Mouse (Mus musculus): ENCODE data around the gene Actn4.

The Actn4 gene

DNA sequence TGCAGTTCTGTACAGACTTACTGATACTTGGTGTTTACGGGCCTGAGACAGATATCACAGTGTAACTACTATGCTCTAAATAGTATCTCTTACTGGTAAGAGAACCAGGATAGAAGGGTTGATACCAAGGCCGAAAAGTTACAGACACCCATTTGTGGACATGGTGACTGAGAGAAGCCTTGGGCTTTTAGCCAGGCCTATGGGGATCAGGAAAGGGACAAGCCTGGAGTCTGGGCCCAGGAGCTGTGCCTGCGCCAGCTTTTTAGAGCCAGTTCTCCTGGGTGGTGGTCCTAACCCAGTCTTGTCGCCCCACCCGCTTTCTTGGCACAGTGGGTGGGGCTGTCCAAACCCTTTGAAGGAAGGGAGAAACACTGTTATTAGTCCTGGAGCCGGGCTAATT is 60.0 kb downstream of the Actn4 start:
- no peak for TF ChIP-seq GATA4 (IDR thresholded peaks at IDR 0.05; ENCODE audit: insufficient replicate concordance, low read length)

DNA sequence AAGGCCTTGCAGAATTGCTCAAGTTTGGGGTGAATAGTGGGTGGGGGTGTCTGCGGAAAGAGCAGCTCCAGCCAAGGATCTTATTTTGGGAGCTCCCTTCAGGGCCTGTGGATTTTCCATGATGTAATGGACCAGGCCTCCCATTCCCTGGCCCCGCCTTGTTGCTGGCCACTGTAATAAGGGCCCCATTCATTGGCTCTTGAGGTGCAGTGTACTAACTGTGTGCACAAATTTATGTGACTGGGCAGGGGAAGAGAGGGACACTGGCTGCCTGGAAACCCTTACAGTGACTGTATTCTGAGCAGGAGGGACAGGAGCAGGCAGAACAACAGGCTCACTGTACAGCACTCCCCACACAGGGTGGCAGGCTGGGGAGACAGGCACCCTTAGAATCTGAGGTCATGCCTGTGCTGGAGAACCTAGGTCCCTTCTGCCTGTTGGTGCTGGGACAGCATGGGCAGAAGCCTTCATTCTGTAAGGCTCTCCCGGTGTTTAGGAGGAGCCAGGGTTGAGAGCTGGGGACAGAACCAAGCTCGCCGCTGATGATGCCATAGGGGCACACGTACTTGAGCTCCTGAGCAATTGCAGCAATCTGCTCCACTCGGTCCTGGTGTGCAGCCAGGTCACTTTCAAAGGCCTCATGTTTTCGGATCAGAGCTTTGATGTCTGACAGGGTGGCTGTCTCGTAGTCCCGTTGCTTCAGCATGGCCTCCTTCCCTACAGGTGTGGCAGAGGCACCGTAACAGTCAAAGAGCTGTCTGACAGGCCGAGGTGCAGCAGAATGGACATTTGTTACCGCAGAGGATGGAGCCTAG is 60.6 kb downstream of the Actn4 start:
- TF ChIP-seq GATA4 (IDR thresholded peaks at IDR 0.05; ENCODE audit: insufficient replicate concordance, low read length): no peak

DNA sequence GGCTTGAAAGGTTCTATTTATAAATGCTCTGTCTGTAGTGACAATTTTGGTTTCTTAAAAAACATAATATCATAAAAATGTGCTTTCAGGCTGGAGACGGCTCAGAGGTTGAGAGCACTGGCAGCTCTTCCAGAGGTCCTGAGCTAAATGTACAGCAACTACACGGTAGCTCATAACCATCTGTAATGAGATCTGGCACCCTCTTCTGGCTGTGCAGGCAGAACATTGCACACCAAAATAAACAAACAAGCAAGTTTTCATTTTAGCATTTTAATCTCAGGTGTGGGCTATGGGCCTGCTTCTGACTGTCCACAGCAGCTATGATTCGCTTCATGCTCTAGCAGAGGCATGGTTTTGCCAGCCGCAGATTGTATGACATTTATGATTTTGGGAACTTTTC is 62.2 kb downstream of the Actn4 start:
- TF ChIP-seq GATA4 (IDR thresholded peaks at IDR 0.05; ENCODE audit: insufficient replicate concordance, low read length): no peak

DNA sequence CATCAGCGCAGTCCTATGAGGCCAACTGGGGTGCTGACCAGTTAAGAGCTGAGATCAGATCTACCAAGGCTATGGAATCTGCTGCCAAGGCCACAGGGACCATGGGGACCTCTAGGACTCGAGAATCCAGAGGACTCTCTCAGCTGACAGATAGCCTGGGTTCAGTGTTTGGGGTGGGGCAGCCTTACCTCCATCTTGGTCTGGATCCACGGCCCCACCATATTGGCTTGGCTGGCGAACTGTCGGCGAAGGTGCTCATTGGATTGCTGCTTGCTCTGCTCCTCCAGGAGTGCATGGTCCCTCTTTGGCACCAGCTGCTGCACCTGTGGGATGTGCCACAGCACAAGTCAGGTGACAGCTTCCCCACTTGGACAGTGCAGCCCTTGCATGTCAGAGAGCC is 64.5 kb downstream of the Actn4 start:
- TF ChIP-seq GATA4 (IDR thresholded peaks at IDR 0.05; ENCODE audit: insufficient replicate concordance, low read length): no peak

DNA sequence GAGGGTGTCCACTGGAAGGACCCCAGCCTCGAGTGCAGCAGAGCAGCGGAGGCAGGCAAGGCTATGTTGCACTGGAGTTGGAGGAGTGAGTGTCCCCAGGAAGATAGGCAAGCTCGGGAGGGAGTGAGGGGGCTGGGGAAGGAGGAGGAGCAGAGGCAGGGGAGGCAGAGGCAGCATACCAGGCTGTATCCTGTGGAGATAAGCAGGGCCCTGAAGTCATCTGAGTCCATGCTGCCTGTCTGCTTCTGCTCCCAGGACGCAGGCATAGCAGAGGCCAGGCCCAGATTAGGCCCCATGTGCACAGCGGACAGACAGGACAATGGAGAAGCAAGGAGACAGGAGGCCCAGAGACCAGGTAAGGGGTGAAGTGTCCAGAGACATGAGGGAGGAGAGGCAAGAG is 67.2 kb downstream of the Actn4 start:
- peak; percentile 98 for TF ChIP-seq GATA4 (IDR thresholded peaks at IDR 0.05; ENCODE audit: insufficient replicate concordance, low read length)

DNA sequence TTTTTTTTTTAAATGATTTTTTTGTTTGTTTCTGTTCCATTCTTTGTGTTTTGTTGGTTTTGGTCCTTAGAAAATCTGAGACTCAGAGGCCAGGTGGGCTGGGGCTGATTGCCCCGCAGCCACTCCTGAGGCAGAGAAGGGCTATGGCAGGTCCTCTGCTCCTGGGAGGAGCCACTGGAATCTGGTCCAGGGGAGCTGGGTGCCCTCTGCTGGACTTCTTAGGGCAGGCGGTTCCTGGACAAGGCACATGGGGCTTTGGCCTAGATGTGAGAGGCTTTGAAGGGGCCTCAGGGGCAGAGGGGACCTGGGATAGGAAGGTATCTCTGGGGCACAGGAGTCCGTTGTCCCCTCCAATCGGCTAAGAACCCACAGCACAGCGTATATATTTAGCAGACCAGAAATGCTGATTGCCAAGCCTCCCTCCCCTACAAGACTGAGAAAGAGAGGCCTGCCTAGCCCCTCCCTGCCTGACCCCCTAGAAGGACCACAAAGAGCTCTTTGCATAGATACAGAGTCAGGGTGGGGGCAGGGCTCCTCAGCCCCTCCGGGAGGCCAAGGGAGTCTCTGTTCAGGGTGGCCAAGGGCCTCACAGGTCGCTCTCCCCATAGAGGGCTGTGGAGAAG is 68.4 kb downstream of the Actn4 start:
- TF ChIP-seq GATA4 (IDR thresholded peaks at IDR 0.05; ENCODE audit: insufficient replicate concordance, low read length): no peak

DNA sequence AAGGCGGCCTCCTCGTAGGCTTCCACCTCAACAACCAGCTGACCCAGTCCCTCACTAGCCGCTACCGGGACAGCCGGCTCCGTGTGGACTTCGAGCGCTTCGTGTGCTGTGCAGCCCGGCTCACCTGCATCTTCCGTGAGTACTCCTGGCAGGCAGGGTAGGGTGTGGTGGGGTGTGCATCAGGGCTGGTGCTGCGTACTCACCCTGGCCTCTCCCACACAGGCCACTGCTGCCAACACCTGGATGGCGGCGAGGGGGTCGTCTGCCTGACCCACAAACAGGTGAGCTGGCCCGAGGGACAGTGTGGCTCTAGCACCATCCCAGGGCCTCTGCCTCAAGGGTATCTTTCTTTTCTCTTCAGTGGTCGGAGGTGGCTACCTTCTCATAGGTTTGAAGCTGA is 69.5 kb downstream of the Actn4 start:
- TF ChIP-seq GATA4 (IDR thresholded peaks at IDR 0.05; ENCODE audit: insufficient replicate concordance, low read length): no peak

DNA sequence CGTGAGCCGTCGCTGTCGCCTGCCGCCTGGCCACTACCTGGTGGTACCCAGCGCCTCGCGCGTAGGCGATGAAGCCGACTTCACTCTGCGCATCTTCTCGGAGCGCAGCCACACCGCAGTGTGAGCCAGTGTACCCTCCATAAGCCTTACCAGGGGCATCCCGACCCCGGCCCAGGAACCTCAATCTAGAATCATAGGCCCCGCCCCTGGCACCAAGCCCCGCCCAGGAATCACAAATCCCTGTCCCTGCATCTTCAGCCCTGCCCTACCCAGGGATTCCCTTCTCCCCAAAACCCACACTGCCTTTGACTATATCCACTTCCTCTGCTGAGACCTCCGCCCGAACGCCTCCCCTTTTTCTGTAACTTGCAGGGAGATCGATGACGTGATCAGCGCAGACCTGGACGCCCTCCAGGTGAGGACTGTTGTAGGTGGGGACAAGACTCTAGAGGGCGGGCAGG is 73.4 kb downstream of the Actn4 start:
- TF ChIP-seq GATA4 (IDR thresholded peaks at IDR 0.05; ENCODE audit: insufficient replicate concordance, low read length): no peak

DNA sequence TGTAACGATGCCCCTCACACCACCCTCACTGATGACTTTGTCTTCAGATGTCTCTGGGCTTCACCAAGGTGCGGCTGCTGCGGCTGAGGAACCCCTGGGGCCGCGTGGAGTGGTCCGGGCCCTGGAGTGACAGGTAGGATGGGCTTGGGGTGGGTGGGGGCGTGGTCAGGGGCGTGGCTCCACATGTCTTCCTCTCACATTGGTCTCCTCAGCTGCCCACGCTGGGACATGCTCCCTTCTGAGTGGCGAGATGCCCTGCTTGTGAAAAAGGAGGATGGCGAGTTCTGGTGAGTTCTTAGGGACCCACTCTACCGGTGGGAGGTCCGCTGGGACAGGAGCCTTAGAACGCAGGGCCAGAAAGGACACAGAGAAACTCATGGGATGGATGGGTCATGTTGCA is 75.7 kb downstream of the Actn4 start:
- TF ChIP-seq GATA4 (IDR thresholded peaks at IDR 0.05; ENCODE audit: insufficient replicate concordance, low read length): no peak

DNA sequence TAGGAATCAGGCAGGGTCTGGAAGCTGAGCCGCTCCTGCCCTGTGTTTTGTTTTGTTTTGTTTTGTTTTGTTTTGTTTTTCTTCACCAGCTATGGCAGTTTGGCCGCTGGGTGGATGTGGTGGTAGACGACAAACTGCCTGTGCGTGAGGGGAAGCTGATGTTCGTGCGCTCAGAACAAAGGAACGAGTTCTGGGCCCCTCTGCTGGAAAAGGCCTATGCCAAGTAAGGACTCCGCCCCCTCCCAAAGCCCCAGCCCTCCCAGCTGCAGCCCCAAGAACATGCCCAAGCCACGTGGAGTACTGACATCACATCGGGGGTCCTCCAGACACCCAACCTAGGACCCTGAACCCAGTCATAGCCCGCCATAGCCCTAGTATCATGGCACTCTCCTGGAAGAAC is 79.1 kb downstream of the Actn4 start:
- no peak for TF ChIP-seq GATA4 (IDR thresholded peaks at IDR 0.05; ENCODE audit: insufficient replicate concordance, low read length)

DNA sequence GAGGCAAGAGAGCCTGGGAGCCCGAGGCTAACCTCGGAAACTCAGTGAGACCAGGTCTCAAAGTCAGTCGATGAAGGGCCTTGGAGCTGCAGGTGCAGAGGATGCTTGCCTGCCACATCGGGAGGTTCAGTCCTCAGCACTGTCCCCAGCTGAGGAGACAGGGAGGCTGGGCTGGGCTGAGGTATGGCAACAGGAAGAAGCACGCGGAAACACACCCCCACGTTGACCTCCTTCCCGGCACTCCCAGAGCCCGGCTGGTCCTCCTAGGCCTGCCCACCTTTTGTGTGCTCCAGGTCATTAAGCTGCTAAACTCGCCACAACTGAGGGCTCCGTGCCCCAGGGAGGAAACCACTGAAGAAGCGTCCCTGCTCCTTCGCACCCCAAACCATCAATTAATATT is 80.9 kb downstream of the Actn4 start, which contains the start of gene Capn12:
Gene Capn12 (plus strand): TSS at position 224 of the 400 bp plus-strand sequence.
- TF ChIP-seq GATA4 (IDR thresholded peaks at IDR 0.05; ENCODE audit: insufficient replicate concordance, low read length): no peak

DNA sequence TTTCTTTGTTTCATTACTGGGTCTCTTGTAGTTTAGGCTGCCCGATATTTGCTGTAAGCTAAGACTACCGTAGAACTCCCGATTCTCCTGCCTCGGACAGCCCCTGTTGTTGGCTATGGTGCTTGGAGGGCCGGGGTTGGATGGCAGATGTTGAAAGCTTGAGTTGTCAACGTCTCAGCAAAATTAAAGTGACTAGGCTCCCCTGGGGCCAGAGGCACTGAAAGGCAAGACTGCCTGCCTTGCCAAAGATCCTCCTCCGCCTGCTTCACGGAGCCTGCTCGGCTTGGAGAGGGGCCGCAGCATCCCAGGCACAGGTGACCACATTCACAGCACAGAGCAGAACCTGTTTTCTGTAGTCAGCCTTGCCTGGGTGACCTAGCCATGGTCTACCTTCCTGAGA is 81.6 kb downstream of the Actn4 start:
- TF ChIP-seq GATA4 (IDR thresholded peaks at IDR 0.05; ENCODE audit: insufficient replicate concordance, low read length): no peak

DNA sequence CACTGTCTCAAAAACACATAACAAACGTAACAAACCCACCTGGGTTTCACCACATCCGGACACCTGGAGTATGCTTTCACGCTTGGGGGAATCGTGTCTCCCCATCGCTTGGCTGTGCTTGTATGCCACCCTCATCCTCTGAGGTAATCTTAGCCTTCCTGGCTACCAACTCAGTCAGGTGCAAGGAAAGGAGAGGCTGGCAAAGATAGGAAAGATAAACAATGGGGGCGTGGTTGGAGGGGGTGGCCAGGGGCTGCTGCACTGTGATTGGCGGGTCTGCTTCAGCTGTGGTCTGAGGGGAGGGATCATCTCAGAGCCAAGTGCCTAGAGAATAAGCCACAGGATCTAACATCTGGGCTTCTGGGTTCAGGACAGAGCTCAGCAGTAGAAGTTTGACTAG is 82.5 kb downstream of the Actn4 start:
- no peak for TF ChIP-seq GATA4 (IDR thresholded peaks at IDR 0.05; ENCODE audit: insufficient replicate concordance, low read length)

DNA sequence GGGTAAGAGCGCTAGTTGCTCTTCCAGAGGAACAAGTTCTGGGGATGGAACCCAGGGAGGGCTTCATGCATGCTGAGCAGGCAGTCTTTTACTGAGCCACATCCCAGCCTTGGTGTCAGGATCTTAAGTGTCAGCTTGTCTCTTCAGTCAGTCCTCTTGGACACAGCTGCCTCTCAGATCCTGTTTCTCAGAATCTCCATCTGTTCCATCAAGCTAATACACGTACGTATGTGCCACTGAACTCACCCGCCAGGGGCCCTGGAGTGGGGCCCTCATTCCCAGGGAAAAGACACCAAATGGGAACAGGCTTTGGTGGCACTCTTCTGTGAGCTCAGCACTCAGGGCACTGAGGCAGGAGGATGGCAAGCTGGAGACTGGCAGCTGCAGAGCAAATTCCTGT is 84.3 kb downstream of the Actn4 start:
- no peak for TF ChIP-seq GATA4 (IDR thresholded peaks at IDR 0.05; ENCODE audit: insufficient replicate concordance, low read length)

DNA sequence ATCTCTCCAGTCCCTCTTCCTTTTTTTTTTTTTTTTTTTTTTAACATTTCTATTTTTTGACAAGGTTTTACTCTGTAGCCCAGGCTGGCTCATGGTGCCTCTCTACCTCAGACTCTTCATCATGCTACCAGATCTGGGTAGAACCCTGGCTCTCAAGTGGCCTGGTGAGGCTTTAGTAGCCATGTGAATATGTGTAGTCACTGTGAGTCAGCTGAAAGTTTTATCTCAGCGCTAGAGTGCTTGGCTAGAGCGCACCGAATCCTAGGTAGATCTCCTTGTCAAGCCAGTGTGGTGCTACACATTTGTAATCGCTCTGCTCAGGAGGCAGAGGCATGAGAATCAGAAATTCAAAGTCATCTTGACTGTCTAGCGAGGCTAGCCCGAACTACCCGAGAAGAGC is 85.0 kb downstream of the Actn4 start:
- no peak for TF ChIP-seq GATA4 (IDR thresholded peaks at IDR 0.05; ENCODE audit: insufficient replicate concordance, low read length)

DNA sequence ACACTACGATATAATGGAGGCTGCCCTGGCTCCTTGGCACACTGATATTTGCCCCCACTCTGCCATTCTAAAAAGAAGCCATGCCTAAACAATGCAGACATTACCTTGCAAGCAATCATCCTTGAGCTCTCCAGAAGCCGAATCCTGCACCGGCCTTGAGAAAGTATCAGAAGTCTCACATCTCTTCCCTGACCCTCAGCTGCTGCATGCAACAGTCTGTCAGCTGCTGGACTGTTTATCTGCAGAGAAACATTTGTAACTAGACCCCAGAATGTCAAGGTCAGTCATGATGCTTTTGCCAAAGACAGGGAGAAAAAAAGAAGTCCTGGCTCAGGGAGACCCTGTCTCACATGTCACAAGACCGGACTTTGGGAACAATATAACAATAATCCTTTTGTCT is 86.0 kb downstream of the Actn4 start:
- TF ChIP-seq GATA4 (IDR thresholded peaks at IDR 0.05; ENCODE audit: insufficient replicate concordance, low read length): no peak

DNA sequence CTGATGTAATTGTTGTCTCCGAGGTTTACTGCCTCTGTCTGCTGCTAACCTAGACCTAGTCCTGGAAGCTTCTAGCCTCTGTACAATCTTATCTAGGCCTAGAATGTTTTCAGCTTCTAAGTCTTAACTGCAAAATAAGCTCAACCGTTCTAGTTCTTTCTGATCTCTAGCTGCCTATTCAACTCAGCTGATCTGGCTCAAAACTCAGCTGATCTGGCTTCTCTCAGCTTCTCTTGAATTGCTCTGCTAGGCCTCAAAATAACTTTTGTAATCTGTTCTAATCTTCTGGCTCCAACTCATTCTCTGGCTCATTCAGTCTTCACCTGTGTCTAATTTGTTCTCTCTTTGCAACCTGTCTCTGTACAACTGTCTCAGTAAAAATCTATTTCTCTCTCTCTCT is 87.6 kb downstream of the Actn4 start:
- no peak for TF ChIP-seq GATA4 (IDR thresholded peaks at IDR 0.05; ENCODE audit: insufficient replicate concordance, low read length)
